Mouse (Mus musculus) cerebellum, adult 11-12 months (tissue): Measurements from ENCODE around the gene AB124611.
"Not testable (repeated sequence)": the region's sequence is repeated elsewhere in the genome, so short reads cannot be mapped to it uniquely, and the experiment has no call there.

Experiments
- DNase-seq: peaks from one replicate; pipeline ENCODE4 v3.0.0; 2022

The AB124611 gene

DNA sequence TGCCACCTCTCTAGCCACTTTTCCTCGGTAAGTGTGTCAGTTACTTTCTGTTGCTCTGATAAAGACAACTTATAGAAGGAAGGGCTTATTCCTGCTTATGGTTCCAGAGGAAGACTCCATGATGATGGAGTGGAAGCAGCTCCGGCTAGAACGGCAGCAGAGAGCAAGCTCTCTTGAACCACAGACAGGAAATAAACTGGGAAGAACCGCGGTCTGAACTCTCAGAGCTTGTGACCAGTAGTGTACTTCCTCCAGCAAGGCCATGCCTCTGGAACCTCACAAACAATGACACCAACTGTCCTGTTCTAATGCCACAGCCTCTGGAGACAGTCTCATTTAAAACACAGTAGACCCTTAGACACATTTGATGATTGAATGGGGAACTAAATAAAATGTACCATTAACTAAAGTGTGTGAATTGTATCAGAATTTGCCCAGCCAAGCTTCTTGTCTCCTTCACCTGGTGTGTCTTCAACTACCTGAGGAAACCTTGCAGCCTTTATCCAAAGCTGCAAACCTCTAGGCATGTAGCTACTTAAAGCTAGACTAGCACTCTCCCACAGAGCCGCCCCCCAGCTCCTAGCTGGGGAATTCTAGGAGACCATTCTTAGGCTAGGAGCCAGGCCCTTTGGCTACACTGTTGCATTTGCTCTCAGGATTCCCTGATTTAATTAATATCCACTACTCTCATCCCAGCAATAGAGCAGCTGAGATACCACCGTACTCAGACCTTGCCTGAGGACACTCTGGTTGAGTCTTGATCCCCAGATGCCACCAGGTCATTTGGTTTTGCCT is 637 bp upstream of the AB124611 start:
- no peak for DNase-seq

DNA sequence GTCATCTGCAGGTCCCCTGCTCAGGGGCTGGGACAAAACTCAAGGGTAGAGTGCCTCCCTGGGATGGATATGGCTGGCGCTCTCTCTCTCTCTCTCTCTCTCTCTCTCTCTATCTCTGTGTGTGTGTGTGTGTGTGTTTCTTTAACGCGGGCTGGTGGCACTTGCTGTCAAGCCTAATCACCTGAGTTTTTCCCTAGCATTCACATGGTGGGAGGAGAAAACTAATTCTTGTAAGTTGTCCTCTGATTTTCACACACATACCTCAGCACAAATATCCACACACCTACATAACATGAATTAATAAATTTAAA is 613 bp downstream of the AB124611 start:
- DNase-seq: no peak

DNA sequence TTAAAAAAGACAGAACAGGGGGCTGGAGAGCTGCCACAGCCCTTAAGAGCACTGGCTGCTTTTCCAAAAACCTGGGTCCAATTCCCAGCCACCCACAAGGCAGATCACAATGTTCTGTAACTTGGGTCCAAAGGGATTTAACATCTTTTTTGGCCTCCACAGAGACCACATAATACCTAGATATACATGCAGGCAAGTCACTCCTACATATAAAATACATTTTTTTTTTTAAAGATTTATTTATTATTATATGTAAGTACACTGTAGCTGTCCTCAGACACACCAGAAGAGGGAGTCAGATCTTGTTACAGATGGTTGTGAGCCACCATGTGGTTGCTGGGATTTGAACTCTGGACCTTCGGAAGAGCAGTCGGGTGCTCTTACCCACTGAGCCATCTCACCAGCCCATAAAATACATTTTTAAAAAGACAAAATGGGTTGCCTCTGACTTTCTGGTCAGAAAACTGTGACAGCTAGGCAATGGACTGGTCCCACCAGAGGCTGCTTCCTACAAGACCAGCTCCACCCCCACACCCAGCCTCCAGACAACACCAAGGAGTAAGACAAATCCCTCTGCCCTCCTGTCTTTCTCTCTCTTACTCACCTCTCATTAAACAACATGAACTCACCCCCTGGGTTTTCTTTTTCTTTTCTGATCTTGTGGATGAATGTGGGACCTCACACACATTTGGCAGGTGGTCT is 1.3 kb downstream of the AB124611 start:
- no peak for DNase-seq

DNA sequence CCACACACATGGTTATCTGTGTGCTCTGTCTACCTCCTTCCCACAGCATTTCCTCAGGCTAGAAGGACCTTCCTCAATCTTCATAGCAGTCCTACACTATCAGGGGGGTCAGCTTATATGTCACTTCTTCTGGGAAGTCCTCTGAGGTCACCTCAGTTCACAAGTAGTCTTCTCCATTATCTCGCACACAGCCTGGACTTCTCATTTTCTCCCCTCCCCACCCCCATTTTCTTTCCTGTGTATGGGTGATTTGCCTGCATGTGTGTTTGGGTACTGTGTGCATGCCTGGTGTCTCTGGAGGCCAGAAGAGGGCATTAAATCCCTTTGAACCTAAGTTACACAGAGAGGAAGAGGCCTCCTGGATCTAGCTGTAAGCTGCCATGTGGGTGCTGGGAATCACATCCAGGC is 1.9 kb downstream of the AB124611 start:
- no peak for DNase-seq

DNA sequence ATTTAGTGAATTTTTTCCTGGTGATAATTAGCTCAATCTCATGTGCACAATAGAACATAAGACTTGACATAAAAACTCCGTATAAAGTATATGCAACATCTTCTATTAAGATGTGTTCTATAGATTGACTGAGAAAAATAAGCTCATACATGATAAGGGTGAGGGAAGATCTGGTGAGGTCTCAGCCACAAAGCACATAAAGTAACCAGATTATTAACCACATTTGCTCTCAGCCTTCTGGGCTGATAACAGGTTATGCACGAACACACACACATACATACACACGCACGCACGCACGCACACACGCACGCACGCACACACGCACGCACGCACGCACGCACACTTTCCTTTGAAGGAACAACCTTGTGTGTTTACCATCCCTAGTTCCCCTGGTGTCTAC is 10.5 kb downstream of the AB124611 start:
- DNase-seq: no peak

DNA sequence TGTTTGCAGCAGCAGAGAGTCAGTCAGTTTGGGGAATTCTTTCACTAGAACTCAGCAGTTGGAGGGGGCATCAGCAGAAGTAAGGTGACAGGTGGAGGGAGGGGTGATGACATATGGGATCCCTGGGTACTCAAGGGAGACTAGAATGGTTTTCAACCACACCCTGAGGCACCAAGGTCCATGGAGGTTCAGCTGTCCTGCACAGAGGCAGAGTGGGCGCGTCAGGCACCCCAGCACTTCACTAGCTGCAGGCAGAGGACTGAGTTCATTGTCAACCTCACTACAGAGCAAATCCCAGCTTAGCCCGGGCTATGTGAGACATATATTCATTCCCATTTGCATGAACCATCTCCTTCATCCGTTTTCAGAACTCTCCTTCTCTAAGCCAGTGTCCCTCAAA is 11.0 kb downstream of the AB124611 start:
- no peak for DNase-seq

DNA sequence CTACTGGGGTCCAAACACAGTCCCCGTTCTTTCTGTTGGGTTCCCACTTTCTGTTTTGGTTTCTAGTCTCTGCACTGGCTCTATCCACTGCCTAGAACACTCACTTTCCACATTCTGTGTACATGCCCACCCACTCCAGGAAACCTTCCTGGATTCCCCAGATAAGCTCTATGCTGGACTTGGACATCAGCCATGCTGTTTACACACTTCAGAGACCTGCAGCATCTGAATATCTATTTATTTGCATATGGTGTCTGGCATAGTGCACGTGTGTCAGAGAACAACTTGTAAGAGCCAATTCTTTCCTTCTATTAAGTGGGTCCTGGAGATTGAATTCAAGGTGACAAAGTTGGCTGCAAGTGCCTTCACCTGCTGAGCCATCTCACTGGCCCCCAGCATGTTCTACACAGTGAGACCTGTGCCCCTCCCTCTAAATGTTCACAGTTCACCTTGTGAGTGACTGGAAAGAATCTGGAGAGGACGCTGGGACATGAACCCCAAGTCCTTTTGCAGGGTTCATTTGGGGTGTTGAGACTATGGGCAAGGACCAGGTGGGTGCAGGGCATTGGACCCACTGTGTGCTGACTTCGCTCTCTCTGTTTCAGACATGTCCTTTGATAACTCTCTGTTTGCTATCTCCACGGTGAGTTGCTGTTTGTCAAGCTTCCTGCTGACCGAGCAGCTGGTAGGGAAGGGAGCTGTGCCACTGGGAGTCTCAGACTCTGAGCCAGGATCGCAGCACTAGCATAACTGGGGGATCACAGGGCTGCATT is 14.2 kb downstream of the AB124611 start:
- no peak for DNase-seq

DNA sequence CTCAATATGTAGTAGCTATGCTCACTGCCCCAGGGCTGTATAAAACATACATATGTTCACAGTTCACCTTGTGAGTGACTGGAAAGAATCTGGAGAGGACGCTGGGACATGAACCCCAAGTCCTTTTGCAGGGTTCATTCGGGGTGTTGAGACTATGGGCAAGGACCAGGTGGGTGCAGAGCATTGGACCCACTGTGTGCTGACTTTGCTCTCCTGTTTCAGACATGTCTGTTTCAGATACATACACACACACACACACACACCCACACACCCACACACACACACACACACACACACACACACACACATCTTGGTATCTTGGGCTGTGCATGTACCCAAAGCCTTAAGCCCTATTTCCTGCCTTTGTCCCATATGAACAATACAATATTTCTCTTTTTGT is 16.0 kb downstream of the AB124611 start:
- not testable (repeated sequence) for DNase-seq

DNA sequence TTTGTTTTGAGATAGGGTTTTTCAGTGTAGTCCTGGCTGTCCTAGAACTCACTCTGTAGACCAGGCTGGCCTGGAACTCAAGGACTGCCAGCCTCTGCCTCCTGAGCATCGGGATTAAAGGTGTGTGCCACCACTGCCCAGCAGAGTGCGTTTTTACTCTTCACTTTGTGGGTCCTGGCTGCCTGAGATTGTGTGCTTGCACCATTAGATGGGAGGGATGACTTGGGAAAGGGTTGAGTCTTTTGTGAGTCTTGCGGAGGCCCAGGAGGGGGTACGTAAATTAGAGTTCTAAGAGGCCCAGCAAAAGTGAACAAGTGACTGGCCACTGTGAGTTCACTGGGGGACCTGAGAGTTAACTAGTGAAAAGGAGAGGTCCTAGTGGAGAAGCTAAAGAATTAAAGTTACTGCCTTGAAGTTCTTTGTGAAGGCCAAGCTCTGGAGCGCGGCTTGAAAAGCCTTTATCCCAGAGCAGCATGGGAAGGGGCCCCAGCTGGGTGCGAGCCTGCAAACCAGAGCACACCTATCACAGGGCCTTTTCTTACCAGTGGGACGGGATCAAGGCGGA is 19.5 kb downstream of the AB124611 start:
- no peak for DNase-seq

DNA sequence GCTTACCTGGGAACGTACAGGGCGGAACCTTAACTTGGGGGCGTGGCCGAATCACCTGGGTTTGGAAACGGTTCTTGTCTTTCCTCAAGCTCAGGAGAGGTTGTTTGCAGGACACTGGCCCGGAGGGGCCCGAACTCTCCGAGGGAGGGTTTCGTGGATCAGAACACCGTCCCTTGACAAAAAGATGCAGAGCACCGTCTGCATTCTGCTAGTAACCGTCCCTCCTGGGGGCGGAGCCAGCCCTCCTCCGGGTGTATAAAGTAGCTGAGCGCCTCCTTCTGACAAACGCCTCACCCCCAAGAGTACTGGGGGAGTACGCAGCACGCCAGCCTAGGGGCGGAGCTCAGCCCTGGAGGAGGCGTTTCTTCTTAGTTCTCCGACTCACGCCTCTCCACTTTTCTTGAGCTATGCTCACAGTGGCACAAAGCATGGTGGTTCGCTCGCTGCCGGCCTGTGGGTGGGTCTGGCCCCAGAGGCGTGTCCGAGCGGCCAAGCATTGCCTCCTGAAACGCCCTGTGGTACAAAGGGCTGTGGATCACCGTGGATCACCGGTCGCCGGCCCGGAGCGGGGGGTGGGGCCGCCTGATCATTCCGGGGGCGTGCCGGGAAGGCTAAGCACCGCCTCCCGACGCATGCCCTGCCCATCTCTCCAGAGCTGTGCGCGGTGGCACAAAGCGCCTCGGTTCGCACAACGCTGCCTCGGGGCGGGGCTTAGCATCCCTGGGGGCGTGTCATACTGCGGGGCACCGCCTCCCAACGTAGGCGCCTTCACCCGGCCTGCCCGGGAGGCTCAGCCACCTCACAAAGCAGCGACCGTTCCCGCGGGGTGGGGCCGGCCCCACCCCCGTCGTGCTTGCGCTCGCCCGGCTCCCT is 20.2 kb downstream of the AB124611 start:
- DNase-seq: peak; percentile 99

DNA sequence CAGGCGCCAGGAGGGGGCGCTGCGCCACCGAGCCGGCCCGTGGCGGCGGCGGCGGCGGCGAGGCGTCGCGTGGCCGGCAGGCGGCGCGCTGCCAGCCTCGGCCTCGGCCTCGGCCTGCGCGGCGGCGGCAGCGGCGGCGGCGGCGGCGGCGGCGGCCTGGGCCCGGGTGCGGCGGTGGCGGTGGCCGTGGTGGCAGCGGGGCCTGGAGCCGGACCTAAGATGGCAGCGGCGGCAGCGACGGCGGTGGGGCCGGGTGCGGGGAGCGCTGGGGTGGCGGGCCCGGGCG is 20.8 kb downstream of the AB124611 start, which contains the start of gene Carm1:
Carm1 (plus strand) TSS at position 106 of the 286 bp plus-strand sequence.
- peak; percentile 74 for DNase-seq

DNA sequence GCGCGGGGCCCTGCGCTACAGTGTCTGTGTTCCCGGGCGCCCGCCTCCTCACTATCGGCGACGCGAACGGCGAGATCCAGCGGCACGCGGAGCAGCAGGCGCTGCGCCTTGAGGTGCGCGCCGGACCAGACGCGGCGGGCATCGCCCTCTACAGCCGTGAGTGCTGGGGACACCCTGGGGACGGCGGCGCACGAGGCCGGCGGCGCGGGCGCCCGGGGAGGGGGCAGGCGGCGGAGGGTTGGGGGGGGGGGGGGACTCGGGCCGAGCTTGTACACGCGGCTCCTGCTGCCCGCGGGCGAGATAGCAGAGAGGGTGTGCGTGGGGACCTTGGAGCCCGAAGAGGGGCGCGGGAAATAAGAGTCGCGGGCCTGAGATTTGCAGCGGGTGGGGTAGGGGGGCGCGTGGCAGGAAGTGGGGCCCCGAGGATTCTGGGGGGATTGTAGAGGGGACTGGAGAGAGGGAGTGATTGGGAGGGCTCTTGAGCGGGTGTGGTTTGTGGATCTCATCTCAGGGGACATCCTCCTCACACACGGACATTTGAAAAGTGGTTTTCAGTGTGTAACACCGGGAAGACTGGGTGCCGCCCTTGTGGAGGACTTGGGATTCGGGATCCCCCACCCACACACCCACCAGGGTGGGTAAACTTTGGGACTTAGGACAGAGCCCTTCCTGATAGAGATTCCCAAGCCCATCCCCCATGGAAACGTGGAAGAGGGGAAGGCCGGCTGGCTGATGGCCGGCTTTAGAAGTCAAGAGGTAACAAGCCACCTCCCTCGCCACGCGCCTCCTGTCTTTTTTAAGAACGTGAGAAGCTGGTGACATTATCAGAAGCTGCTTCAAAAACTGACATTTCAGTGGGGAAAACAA is 21.3 kb downstream of the AB124611 start:
- peak; percentile 73 for DNase-seq

DNA sequence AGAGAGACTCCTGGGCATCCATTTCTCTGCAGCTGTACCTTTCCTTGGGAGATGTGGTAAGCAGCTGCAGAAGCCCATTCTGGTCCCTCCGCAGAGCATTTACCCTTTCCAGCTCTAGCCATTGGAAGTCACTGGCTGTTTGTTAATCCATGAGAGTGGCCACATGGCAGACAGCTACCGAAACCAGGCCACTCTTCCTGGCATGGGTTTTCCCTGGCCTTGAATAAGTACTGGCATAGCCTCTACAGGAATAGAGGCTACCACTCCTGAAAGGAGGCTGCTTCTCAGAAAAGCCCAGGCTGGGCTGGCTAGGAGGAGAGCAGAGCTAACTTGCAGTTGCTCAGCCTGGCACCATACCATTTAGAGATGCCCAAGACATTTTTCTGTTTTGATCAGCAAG is 25.1 kb downstream of the AB124611 start:
- peak; percentile 28 for DNase-seq

DNA sequence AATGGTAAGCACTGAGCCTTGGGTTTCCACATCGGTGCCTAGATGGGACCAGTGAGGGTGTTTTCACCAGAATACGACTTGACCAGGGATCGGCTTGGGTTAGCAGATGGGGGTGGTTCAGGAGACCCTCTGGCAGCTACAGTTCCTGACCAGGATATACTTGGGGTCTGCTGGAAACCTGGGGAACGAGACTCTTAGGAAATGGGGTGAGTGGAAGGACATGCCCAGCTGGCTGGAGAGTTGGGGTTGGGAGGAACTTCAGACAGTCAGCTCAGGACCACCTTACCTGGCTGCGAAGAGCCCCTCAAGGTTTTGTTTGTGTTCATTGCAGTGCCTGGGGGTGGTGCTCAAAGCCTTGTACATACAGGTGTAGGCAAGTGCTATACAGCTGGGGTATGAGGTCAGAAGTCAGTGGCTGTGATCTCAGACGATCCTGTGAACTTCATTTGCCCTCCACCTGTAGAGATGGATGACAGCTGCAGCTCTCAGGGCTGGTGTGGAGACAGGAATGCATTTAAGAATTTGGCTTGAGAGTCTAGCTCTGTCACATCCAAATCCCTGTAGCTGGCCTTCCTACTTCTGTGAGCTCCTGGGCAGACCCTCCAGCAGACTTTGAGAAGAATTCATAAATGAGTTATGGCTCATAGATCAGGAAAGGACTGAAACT is 27.8 kb downstream of the AB124611 start:
- no peak for DNase-seq

DNA sequence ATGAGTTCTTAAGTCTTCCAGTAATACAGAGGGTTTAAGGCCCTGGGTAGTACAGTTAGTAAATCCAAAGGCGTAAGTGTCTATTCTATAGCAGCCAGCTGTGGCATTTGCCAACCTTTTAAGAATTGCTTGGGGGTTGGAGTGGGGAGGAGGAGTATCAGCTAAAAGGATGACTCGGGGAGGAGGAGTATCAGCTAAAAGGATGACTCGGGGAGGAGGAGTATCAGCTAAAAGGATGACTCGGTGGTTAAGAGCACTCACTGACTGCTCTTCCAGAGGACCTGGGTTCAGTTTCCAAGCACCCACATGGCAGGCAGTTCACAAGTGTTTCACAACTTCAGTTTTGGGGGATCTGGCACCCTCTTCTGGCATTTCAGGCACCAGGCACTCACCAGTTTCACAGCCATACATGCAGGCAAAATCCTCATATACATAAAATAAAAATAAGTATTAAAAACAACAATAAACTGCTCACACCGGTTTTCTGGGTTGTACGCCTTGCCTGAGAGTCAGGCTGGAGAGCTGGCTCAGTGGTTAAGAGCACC is 29.3 kb downstream of the AB124611 start:
- DNase-seq: no peak

DNA sequence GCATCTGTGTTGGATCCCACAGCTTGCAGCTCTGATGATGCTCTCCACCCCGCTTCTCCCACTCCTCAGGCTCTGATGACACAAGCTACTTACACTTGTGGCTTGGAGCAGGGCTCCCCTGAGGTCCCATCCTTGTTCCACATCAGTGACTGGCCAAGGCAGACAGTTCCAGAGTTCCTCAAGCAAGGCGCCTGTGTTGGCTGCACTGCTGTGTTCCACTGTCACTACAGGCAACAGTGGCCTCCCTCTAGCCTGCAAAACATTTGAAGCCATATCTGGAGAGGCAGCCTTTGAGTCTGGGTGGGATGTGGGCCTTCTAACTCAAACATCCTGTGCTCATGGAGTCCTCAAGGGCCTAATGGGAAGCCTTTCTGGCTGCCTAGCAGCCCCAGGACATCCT is 31.0 kb downstream of the AB124611 start:
- DNase-seq: no peak

DNA sequence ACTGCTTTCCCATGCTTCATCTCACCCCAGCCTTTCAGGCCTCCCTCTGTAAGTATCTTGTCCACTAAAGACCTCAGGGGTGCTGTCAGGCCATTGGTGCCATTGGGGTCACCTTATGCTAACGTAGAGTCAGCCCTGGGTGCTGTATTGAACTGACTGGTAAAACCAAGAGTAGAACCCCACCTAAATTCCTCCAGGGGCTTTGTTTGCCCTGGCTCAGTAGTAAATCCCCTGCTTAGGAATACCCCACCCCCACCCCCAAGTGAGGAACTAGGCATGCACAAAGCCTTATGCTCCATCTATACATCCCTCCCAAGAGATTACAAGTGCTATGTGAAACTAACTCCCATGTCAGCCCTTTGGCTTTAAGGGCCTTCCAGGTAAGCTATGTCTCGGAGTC is 31.6 kb downstream of the AB124611 start:
- no peak for DNase-seq

DNA sequence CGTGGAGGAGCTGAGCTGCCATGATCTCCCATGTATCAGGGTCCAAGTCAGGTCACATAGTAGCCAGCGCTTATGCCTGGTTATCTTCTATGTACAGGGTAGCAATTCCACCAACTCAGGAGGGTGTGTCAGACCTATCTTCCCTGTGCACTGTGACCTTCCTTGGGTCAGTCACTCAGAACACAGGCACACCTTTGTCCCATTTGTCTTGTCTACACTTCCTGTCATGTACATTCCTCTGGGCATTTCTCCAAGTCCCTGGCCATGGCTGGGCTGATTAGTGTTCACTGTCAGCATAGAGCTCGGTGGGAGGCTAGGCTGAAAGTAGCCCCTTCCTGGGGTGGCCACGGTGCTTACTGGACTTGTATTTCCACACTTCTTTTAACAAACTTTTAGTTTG is 32.4 kb downstream of the AB124611 start:
- no peak for DNase-seq

DNA sequence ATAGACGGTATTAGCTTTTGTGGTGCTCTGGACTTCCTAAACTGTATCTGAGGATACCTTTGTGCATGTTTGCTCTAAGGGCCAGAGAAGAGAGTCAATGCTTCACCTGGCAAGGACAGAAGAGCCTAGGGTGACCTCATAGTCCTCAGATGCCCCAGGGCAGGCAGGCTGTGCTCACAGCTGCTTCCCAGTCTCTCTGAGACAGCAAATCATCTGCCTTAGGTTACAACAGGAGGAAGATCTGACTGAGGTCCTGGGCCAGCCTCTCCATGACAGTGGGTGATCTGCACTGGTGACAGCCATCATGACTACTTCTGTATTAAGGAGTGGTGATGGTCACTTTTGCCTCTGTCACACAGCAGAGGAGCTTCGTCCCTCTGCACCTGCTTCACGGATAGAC is 33.2 kb downstream of the AB124611 start:
- no peak for DNase-seq

DNA sequence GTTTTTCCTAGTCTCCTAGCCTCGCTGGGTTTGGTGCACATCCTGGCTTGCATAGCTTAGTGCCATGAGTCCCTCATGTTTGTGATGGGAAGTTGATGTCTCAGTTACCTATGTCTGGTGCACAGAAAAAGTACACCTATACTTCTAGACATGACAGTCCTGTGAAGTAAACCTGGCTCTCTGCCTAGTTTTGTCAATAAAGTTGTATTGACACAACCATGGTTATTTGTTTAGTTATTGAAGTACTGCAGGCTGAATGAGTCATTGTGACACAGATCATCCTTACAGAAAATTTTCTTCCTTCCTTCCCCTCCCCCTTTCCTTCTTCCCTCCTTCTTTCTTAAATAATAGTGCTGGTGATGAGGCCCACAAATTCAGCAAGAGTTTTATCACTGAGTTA is 38.4 kb downstream of the AB124611 start:
- DNase-seq: no peak
